Mouse (Mus musculus) gastrocnemius, adult 18-20 months (tissue): ENCODE results near the gene Bptf. TPM values are rescaled to one million over a fixed set of nuclear protein-coding genes. Genes with fewer than 3 reads are reported as not detected.
"Not testable (repeated sequence)": the region's sequence is repeated elsewhere in the genome, so short reads cannot be mapped to it uniquely, and the experiment has no call there.

Source experiments
- DNase-seq: peaks from one replicate; pipeline ENCODE4 v3.0.0; 2021; ENCODE audit warnings: low spot score
- total RNA-seq, 2 experiments: library from RNA; stranded (reverse); gene quantifications; 2 replicates each; pipeline ENCODE4 v1.2.3; 2021

The Bptf gene
- total RNA-seq, 2 experiments from 2014 or later = 19.1 to 21.4 TPM

- DNase-seq = no peak
Measured at GRCm38 (mm10) chr11:107018606-107019005, 113.3 kb downstream of the Bptf start.

- no peak for DNase-seq
Measured at GRCm38 (mm10) chr11:107017339-107017886, 114.5 kb downstream of the Bptf start.

GRCm38 (mm10) chr11:107016893-107017292, 115.0 kb downstream of the Bptf start:
- DNase-seq = no peak

GRCm38 (mm10) chr11:107015535-107016187, 116.3 kb downstream of the Bptf start:
- not testable (repeated sequence) for DNase-seq

GRCm38 (mm10) chr11:107014597-107015309, 117.2 kb downstream of the Bptf start:
- DNase-seq = no peak

- DNase-seq = no peak
Measured at GRCm38 (mm10) chr11:107014020-107014585, 117.8 kb downstream of the Bptf start.

- peak; percentile 99 for DNase-seq
Measured at GRCm38 (mm10) chr11:107012324-107013017, 119.5 kb downstream of the Bptf start.

GRCm38 (mm10) chr11:107011669-107012323, 120.1 kb downstream of the Bptf start:
- DNase-seq = no peak

- no peak for DNase-seq
Measured at GRCm38 (mm10) chr11:107011171-107011570, 120.8 kb downstream of the Bptf start.

GRCm38 (mm10) chr11:107010447-107010846, 121.5 kb downstream of the Bptf start:
- no peak for DNase-seq

- no peak for DNase-seq
Measured at GRCm38 (mm10) chr11:107005538-107005937, 126.4 kb downstream of the Bptf start.

GRCm38 (mm10) chr11:107001760-107002675, 129.9 kb downstream of the Bptf start:
- no peak for DNase-seq

- no peak for DNase-seq
Measured at GRCm38 (mm10) chr11:106999949-107000513, 131.9 kb downstream of the Bptf start.

- peak; percentile 90 for DNase-seq
Measured at GRCm38 (mm10) chr11:106999151-106999948, 132.6 kb downstream of the Bptf start, which contains the start of gene Kpna2. Kpna2 (minus strand) TSS chr11:106999541.

GRCm38 (mm10) chr11:106998651-106999150, 133.2 kb downstream of the Bptf start:
- no peak for DNase-seq

- no peak for DNase-seq
Measured at GRCm38 (mm10) chr11:106997976-106998375, 134.0 kb downstream of the Bptf start.

GRCm38 (mm10) chr11:106996492-106996891, 135.4 kb downstream of the Bptf start:
- not testable (repeated sequence) for DNase-seq

- DNase-seq = no peak
Measured at GRCm38 (mm10) chr11:106994246-106995085, 137.5 kb downstream of the Bptf start.
